Mouse (Mus musculus) hindbrain, embryonic 10.5 days (tissue): ENCODE data around the gene Rpl13a. TPM values are rescaled to one million over a fixed set of nuclear protein-coding genes. Genes with fewer than 3 reads are reported as not detected.
"Not testable (repeated sequence)": the region's sequence is repeated elsewhere in the genome, so short reads cannot be mapped to it uniquely, and the experiment has no call there.

Experiments used
- DNase-seq: peaks from one replicate; pipeline ENCODE4 v3.0.0-alpha.2; 2017; ENCODE audit warnings: low spot score
- H3K27ac ChIP-seq: fragments of 300-500 bp; sonication (generic); 2 replicates; pipeline ENCODE4 v1.5.1; 2016; ENCODE audit warnings: mild to moderate bottlenecking, moderate library complexity
- H3K27me3 ChIP-seq: fragments of 300-500 bp; sonication (generic); 2 replicates; pipeline ENCODE4 v1.6.1; 2016; ENCODE audit warnings: mild to moderate bottlenecking; ENCODE audit not compliant: poor library complexity, insufficient read depth, severe bottlenecking
- H3K36me3 ChIP-seq: fragments of 300-500 bp; sonication (generic); 2 replicates; pipeline ENCODE4 v1.6.1; 2016; ENCODE audit warnings: mild to moderate bottlenecking, moderate library complexity
- H3K4me1 ChIP-seq: fragments of 300-500 bp; sonication (generic); replicated peaks from 2 replicates; pipeline ENCODE4 v1.6.1; 2016; ENCODE audit warnings: mild to moderate bottlenecking
- H3K4me3 ChIP-seq: fragments of 300-500 bp; sonication (generic); 2 replicates; pipeline ENCODE4 v1.5.1; 2016; ENCODE audit warnings: mild to moderate bottlenecking, moderate library complexity
- H3K9me3 ChIP-seq: fragments of 300-500 bp; sonication (generic); 2 replicates; pipeline ENCODE4 v1.6.1; 2016; ENCODE audit warnings: mild to moderate bottlenecking, moderate library complexity
- WGBS: fragments of 180-500 bp; shearing (Covaris S2); methylation state at CpG from one replicate; pipeline ENCODE4 v1.1.7; 2016; 5-methylcytosine and 5-hydroxymethylcytosine counted together
- polyA plus RNA-seq: library from polyadenylated mRNA; unstranded; fragments of >200 nt; fragmentation: Nextera tagmentation; extraction: Ambion mirVana; gene quantifications from 2 replicates; pipeline ENCODE4 v1.2.1, GENCODE M21; 2016

Rpl13a gene
- polyA plus RNA-seq, 1 experiment from 2014 or later: 1,174 TPM

DNA sequence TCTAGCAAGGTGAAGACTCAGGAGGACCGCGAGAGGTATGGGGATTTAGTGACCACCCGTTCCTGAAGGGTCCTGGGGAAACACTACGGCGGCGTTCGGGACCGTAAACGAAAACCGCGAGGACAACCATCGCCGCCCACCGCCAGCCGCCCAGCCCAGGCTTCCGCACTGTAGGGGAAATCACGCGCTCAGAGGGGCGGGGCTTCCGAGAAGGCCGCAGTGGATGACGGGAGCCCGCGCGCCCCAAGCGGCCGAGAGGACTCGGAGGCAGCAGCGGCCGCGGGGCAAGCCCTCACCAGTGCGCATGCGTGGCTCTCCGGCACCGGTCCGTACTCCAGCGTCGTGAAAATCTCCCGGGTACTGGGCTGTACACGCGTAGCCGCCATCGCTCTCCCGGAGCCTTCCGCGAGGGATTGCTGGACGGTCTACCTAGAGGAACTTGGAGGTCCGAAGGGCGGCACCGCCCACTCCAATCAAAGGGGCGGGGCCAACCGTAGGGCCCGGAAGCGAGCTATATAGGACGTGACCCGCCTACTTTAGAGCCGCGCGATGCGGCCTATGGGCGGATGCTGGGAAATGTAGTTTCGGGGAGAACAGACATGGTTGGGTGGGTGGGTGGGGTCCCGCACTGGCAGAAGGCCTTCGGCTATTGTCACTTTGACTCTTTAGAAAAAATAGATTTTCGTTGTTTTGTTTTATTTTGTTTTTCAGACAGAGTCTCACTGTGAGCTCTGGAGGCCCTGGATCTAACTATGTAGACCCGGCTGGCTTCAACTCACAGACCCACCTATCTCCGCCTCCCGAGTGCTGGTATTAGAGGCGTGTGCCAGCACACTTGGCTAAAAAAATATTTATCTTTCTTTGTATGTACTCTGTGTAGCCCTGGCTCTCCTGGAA, 25.8 kb upstream of the Rpl13a start, which contains the start of the genes Pih1d1 and Aldh16a1:
Gene Pih1d1 (plus strand): TSS at position 208 of the 897 bp plus-strand sequence.
Gene Aldh16a1 (minus strand): TSS at position 489 of the 897 bp plus-strand sequence.
- Histone ChIP-seq H3K27me3 (no peaks in the 10 kb centered on the region), H3K27ac (peak within 1 kb of the TSS; percentile 96), H3K4me1 (peaks cover 39% of the 10 kb centered on the region), H3K36me3 (peaks cover 28% of the 10 kb centered on the region), H3K9me3 (no peaks in the 10 kb centered on the region), H3K4me3 (peak within 1 kb of the TSS; percentile 65)
- peak; percentile 96 for DNase-seq
- WGBS: 6% methylated on average over 69 of the region's 69 CpGs

DNA sequence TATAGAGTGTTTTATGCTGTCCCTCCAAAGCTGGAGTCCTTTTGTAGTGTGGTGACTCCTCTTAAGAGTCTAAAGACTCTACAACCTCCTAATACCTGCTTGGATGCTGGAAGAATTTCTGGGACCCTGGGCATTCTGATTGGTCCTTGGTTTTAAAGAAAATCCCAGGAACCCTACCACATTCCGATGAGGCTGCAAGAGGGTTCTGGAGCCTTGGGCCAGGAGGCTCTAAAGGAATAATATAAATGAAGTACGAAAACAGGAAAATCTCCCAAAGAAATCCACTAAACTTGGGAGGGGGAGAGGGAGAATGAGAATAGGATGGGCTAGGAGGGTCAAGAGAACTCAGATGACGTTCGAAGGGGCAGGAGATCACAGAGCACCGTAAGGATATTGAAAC, 25.0 kb upstream of the Rpl13a start:
- no peak for DNase-seq
- no peaks in the 10 kb centered on the region for H3K9me3 ChIP-seq
- H3K4me3 ChIP-seq: peak overlapping the region; percentile 65
- H3K27ac ChIP-seq: peak overlapping the region; percentile 96
- H3K27me3 ChIP-seq: no peaks in the 10 kb centered on the region
- H3K4me1 ChIP-seq: peaks cover 45% of the 10 kb centered on the region
- 6% methylated on average over 5 of the region's 5 CpGs for WGBS
- peaks cover 21% of the 10 kb centered on the region for H3K36me3 ChIP-seq

DNA sequence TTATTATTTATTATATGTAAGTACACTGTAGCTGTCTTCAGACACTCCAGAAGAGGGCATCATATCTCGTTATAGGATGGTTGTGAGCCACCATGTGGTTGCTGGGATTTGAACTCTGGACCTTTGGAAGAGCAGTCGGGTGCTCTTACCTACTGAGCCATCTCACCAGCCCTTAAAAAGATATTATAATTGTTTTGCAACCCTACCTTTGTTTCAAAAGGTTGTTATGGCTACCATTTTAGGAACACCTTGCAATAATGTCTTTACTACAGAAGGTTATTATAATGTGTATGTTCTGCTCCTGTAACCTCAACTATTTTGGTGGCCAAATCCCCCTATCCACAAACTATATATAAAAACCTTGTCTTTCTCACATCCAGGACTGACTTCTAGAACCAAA, 24.5 kb upstream of the Rpl13a start:
- Histone ChIP-seq H3K4me3 (peak overlapping the region; percentile 65; the same call in 1 of the 2 replicates), H3K27ac (peak overlapping the region; percentile 96; the same call in 1 of the 2 replicates), H3K36me3 (peaks cover 21% of the 10 kb centered on the region), H3K4me1 (peaks cover 48% of the 10 kb centered on the region)
- WGBS: 91% methylated on average over 2 of the region's 2 CpGs
- H3K27me3 ChIP-seq, DNase-seq, H3K9me3 ChIP-seq: not testable (repeated sequence)

DNA sequence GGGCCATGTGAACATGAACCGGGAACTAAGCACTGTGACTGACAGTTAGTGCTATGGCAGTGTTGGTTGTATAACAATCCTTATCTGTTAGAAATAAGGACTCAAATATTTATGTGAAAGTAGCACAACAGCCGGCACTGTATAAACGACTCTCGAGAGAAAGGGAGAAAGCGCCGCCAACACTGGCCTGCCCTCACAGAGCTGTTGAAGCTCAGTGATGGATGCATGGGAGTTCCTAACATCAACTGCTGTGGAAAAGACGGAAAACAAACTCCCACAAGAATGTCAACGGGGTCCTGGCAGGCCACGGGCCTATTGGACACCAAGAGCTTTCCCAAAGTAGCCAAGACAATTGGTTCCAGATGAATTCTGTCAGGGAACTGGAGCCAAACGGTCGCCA, 22.7 kb upstream of the Rpl13a start:
- H3K27ac ChIP-seq: 0 out of 2 replicates have a peak overlapping the region, but pooled peaks have one; percentile 71
- peaks cover 23% of the 10 kb centered on the region for H3K36me3 ChIP-seq
- peaks cover 48% of the 10 kb centered on the region for H3K4me1 ChIP-seq
- DNase-seq: no peak
- no peak overlapping the region for H3K4me3 ChIP-seq
- H3K9me3 ChIP-seq: no peaks in the 10 kb centered on the region
- 60% methylated on average over 11 of the region's 11 CpGs for WGBS
- no peaks in the 10 kb centered on the region for H3K27me3 ChIP-seq

DNA sequence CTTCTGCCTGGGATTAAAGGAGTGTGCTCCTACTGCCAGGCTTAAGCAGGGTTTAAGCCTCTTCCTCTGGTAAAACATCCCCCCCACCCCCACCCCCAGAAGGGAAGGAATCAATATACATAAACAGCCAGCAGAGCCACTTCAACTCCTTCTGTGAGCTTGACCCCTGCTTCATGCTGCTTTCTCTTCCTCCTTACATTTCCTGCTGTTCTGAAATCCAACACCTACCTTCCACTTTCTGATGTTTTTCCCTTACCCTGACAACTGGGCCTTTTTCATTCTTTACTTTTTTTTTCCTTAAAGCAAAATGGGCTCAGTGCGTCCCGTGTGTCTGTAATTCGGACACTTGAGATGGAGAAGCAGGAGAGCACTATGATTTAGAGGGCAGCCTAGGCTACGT, 21.8 kb upstream of the Rpl13a start:
- WGBS: 59% methylated on average over 4 of the region's 4 CpGs
- peaks cover 33% of the 10 kb centered on the region for H3K36me3 ChIP-seq
- peak overlapping the region; percentile 71 for H3K27ac ChIP-seq
- no peak overlapping the region for H3K4me3 ChIP-seq
- H3K9me3 ChIP-seq: no peaks in the 10 kb centered on the region
- no peaks in the 10 kb centered on the region for H3K27me3 ChIP-seq
- peaks cover 43% of the 10 kb centered on the region for H3K4me1 ChIP-seq
- no peak for DNase-seq

DNA sequence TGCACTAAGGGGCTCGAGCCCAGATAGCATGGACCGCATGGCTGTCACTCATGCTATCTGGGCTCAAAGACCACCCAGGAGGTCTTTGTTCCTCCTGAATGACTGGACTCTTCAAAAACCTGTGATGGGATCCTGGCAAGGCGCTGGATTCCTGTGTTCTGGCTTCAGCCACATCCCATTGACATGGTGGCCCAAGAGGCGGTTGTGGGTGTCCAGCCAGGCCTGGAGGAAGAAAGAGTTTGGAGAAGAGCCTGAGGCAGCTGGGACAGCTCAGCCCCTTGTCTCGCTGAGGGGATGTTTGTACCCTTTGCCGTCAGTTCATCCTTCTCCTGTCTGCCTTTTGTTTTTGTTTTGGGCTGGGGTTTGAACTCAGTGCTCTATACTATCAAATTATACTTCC, 21.0 kb upstream of the Rpl13a start:
- H3K4me1 ChIP-seq: peaks cover 36% of the 10 kb centered on the region
- H3K27ac ChIP-seq: peak overlapping the region; percentile 71; the same call in 1 of the 2 replicates
- peak; percentile 18 for DNase-seq
- peaks cover 41% of the 10 kb centered on the region for H3K36me3 ChIP-seq
- WGBS: 26% methylated on average over 6 of the region's 6 CpGs
- H3K27me3 ChIP-seq: no peaks in the 10 kb centered on the region
- H3K9me3 ChIP-seq: no peaks in the 10 kb centered on the region
- H3K4me3 ChIP-seq: no peak overlapping the region; the same call in 1 of the 2 replicates

DNA sequence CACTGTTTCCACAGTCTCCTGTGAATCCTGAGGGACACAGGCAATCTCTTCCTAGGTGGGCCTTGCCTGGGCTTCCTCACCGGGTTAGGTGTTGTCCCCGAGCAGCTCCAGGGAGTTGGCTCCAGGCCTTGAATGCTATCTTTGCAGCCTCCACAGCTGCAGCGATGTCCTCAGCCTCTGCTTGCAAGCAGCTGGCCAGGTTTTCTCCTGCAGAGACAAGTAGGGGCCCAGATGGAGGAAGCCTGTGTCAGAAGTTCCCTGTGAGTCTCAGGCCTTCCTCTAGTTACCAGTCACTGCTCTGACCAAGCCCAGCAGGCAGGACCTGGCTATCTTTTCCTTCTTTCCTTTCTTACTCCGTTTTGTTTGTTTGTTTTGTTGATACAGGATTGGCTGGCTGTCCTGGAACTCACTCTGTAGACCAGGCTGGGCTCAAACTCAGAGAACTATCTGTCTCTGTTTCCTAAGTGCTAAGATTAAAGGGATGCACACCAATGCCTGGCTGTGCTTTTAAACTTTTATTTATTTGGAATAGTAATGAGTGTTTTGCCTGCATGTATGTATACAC, 20.1 kb upstream of the Rpl13a start:
- H3K36me3 ChIP-seq: peaks cover 50% of the 10 kb centered on the region
- WGBS: 62% methylated on average over 4 of the region's 4 CpGs
- peaks cover 34% of the 10 kb centered on the region for H3K4me1 ChIP-seq
- no peaks in the 10 kb centered on the region for H3K9me3 ChIP-seq
- no peak for DNase-seq
- no peak overlapping the region for H3K4me3 ChIP-seq
- H3K27ac ChIP-seq: no peak overlapping the region
- H3K27me3 ChIP-seq: no peaks in the 10 kb centered on the region

DNA sequence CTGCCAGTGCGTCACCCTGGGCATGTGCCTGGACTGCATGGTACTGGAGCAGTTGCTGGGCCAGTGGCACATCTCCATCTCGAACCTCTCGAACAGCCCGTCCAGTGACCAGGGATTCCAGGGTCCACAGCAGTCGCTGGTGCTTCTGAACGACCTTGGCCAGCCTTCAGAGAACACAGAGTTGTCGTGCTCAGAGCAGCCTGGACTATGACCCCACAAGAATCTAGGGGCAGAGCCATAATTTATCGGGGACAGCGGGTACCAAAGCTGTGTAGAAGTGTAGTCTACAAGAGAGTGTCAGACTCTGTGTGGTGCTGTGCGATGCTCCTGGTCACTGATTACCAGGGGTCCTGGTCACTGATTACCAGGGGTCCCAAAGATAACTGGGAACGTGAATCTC, 19.3 kb upstream of the Rpl13a start:
- H3K27ac ChIP-seq: no peak overlapping the region
- H3K36me3 ChIP-seq: peaks cover 57% of the 10 kb centered on the region
- no peaks in the 10 kb centered on the region for H3K27me3 ChIP-seq
- no peaks in the 10 kb centered on the region for H3K9me3 ChIP-seq
- 92% methylated on average over 11 of the region's 11 CpGs for WGBS
- H3K4me3 ChIP-seq: no peak overlapping the region
- no peak for DNase-seq
- H3K4me1 ChIP-seq: peaks cover 30% of the 10 kb centered on the region

DNA sequence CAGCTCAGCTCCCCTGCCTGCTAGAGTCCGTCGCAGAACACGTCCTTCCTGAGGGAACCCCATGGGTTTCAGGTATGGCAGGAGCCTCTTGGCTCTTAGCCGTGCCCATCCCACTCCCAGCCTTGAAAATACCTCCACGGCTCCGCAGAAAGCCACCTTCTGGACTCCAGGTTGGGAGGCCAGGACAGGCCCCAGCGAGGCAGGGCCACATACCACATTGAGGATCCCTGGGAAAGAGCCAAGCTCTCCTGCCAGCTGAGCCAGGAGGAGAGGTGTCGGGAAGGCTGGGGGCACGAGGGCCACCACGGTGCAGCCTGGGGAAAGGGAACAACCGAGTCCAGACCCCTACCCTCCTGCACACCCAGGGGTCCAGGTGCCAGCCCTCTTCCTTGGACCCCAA, 18.7 kb upstream of the Rpl13a start:
- WGBS: 91% methylated on average over 11 of the region's 11 CpGs
- Histone ChIP-seq H3K9me3 (no peaks in the 10 kb centered on the region), H3K27ac (no peak overlapping the region), H3K4me3 (no peak overlapping the region), H3K36me3 (peaks cover 64% of the 10 kb centered on the region), H3K4me1 (peaks cover 30% of the 10 kb centered on the region), H3K27me3 (no peaks in the 10 kb centered on the region)
- no peak for DNase-seq

DNA sequence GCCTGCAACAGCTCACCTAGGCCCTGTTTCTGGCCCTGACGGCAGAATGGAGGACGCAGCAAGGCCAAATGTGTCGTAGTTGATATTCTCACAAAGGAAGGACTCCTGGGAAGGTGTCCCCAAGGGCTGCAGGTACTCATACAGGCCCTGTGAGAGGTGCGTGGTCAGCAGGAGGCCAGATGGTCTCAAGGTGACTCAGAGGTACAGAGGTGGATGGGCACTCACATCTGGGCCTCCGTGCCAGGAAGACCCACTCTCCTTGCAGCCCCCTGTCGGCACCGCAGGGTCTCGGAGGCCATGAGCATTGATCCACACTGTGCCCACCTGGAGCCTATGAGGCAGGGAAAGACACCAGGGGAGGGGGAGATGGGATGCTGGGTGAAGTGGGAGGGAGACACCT, 16.9 kb upstream of the Rpl13a start:
- Histone ChIP-seq H3K9me3 (no peaks in the 10 kb centered on the region), H3K36me3 (peaks cover 74% of the 10 kb centered on the region), H3K4me3 (no peak overlapping the region), H3K27me3 (no peaks in the 10 kb centered on the region), H3K27ac (no peak overlapping the region), H3K4me1 (peaks cover 20% of the 10 kb centered on the region)
- 96% methylated on average over 8 of the region's 8 CpGs for WGBS
- no peak for DNase-seq

DNA sequence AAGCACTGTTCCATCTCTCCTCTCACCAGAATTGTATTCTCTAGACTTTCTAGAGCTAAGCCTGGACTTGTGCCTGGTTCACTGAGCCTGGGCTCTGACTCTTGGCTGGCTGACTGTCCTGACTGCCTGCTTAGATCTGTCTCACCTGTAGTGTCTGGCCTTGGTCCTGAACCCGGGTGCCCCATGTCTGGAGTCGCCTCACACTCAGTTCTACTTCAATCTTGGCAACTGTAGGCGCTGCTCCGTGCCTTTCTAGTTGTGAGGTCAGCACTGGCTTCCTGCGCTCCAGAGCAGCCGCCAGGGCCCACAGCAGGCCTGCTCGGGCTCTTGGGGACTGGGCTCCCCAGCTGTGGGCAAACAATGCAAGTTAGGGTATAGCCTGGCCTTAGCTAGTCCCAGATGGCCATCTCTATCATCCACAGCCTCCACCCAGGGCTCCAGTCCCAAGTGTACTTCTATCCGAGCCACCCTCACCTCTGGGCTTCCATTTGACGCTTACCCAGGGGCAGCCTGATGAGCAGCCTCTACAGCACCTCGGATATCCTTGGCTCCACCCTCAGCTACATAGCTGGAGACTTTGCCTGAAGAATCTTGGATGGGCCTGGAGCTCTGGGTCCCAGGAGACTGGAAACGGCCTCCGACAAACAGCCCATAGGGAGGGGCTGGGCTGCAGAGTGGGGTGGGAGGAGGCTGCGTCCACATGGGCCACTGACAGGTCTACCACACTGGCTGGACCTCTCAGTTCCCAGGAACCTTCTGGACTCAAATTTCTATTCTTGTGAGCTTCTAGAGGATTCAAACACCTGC, 16.0 kb upstream of the Rpl13a start:
- 87% methylated on average over 13 of the region's 13 CpGs for WGBS
- H3K36me3 ChIP-seq: peaks cover 74% of the 10 kb centered on the region
- H3K4me3 ChIP-seq: no peak overlapping the region
- no peak for DNase-seq
- no peaks in the 10 kb centered on the region for H3K9me3 ChIP-seq
- no peaks in the 10 kb centered on the region for H3K27me3 ChIP-seq
- peaks cover 15% of the 10 kb centered on the region for H3K4me1 ChIP-seq
- H3K27ac ChIP-seq: no peak overlapping the region

DNA sequence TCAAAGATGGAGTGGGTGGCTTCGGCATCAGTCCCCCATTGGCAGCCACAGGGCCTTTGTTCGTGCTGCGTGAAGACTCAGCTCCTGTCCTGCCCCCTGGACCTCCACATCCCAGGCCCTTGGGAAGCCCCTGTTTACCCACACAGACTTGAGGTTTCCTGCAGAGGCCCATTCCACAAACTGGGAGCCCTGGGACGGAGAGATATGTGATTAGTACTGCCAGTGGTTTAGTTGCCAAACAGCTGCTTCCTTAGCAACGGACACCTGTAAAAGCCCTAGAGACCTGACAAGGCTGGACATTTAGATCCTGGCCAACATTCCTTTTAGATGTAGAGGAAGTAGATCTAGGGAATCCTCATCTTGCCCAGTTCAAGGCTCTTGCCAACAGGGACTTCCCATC, 13.4 kb upstream of the Rpl13a start:
- peaks cover 5% of the 10 kb centered on the region; the same call in 1 of the 2 replicates for H3K4me1 ChIP-seq
- 92% methylated on average over 5 of the region's 5 CpGs for WGBS
- no peaks in the 10 kb centered on the region for H3K9me3 ChIP-seq
- no peak overlapping the region for H3K27ac ChIP-seq
- H3K27me3 ChIP-seq: peaks cover 13% of the 10 kb centered on the region
- peaks cover 57% of the 10 kb centered on the region for H3K36me3 ChIP-seq
- H3K4me3 ChIP-seq: no peak overlapping the region
- DNase-seq: no peak
